Mouse (Mus musculus): ENCODE results near the gene Xpr1. TPM values are rescaled to one million over a fixed set of nuclear protein-coding genes. Genes with fewer than 3 reads are reported as not detected.

Xpr1 gene
- total RNA-seq (2023): 10 to 100 TPM; 50.5 to 59.6 TPM

DNA sequence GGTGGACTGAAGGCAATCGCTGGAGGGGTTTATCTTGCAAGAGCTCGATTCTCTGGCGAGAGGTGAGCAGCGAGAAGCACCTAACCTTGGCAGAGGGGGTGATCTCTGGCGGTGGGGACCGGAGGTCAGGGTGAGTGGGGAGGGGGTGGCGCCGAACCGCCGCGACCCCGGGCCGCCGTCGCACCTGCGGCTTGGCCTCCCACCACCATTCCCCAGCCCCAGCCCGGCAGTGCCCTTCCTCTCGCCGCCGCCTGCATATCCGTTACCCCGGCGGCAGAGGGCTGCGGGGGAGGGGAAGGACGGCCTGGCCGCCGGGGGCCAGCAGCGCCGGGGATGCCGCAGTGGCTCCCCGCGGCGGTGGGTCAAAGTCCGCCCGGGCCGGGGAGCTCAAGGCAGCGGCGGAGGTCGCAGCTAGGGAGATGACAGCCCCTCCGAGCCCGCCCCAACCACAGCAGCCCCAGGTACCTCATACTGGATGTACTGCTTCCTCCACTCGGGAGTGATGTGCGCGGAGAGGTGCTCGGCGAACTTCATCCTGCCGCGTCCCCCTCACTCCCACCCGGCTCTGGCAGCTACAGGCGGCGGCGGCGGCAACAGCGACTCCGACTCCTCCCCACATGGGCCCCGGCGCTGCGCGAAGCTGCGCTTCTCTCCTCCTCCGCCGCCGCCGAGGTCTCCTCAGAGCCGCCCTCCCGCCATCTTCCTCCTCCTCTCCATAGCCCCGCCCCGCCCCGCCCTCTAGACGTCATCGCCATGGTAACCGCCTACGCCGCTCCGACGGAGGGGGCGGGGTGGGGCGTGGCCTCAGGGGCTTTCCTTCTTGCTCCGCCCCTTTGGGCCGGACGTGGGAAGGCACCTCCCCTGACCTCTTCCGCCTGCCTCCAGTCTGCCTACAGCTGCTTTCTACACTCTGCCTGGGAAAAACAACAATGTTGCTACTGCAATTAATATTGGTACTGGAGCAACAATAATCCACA lies at the start of gene Xpr1:
Gene Xpr1, minus strand, starts transcription at position 715 of the 977 bp plus-strand sequence.

DNA sequence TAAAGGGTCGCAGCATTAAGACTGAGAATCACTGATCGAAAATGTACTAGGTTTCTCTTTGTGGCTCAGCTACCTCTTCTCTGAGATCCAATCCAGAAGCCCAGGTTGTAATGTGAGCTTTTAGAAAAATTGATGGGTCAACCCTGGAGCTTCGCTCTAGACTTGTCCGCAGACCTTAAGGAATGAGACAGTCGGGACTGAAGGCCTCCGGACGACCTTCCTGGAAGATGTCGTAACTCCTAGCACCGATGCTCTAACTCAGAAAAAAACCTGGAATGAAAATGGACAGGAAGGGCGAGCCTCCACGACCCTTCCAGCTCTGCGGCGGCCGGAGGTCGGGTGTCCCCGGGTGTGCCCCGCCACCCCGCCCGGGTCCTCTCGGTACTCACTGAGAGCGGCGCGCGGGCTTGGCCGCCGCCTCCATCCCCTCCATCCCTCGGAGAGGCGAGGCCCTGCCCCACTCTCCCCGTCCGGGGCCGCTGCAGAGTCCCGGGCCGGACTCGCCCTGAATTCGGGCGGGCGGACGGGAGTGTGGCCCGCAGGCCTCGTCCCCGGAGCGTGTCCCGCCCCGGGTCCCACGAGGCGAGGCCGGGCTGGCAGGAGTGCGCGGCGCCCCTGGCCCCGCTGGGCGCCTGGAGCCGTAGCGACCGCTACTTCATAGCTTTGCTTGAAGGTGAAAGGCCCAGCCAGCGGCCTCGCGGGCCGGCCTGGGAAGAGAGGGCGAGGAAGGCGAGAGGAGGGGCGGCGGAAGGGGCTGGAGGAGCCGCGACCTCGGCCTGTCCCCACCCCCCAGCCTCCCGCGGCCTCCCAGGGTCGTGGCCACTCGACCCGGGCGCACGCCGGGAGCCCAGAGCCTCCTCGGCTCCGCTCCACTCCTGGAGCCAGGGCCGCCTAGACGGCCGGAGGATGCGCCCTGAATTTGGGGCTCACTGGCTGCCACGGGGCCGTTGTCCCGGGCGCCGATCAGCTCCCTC lies 173.1 kb downstream of the Xpr1 start, which contains the start of gene BC034090:
Gene BC034090, minus strand, starts transcription at position 648 of the 974 bp plus-strand sequence.

Other genes starting within 250 kb of the Xpr1 start
- gene BC034090, start 173.0 kb downstream of the Xpr1 start, total RNA-seq (2023): not detected
- gene Acbd6, start 140.7 kb upstream of the Xpr1 start, total RNA-seq (2023): 10 to 100 TPM; 32.9 to 37.5 TPM

Data from neutrophil, adult 83 days (primary cell).